Mouse (Mus musculus) embryonic fibroblast, embryonic 13.5 days (primary cell): ENCODE measurements at regions not wholly inside any gene's neighbourhood (a gene's known extent, or its start where the extent isn't known, plus 50 kb on each side); places are given as distances from the start of the nearest gene placed in this dataset.

Source experiments
- H3K27ac ChIP-seq: 2 replicates; pipeline ENCODE4 v1.5.1; 2012; ENCODE audit warnings: low read length, control low read depth, inconsistent platforms; ENCODE audit not compliant: insufficient read depth
- H3K4me1 ChIP-seq: 2 replicates; pipeline ENCODE4 v1.6.1; 2011; ENCODE audit warnings: low read length; ENCODE audit not compliant: control insufficient read depth, insufficient read depth
- H3K4me3 ChIP-seq: 2 replicates; pipeline ENCODE4 v1.5.1; 2011; ENCODE audit warnings: mild to moderate bottlenecking, control low read depth, low read length; ENCODE audit not compliant: insufficient read depth
- CTCF ChIP-seq: IDR thresholded peaks from 2 replicates; pipeline ENCODE4 v1.5.1; 2011; ENCODE audit warnings: mild to moderate bottlenecking, control low read depth, low read length, moderate library complexity, borderline replicate concordance; ENCODE audit not compliant: insufficient read depth
- POLR2A ChIP-seq: IDR thresholded peaks from 2 replicates; pipeline ENCODE4 v1.6.1; 2011; ENCODE audit warnings: low read depth, mild to moderate bottlenecking, control low read depth, low read length, moderate library complexity

GRCm38 (mm10) chr7:94504748-94505147 lies 1425.1 kb downstream of the Fam181b start:
- Histone ChIP-seq H3K27ac (no peak overlapping the region), H3K4me3 (no peak overlapping the region), H3K4me1 (no peaks in the 10 kb centered on the region)
- TF ChIP-seq POLR2A (no peak), CTCF (no peak)

- TF ChIP-seq POLR2A (no peak), CTCF (no peak)
- no peak overlapping the region for H3K27ac ChIP-seq
- no peaks in the 10 kb centered on the region for H3K4me1 ChIP-seq
- no peak overlapping the region for H3K4me3 ChIP-seq
These were observed 1437.3 kb downstream of the Fam181b start for GRCm38 (mm10) chr7:94517002-94517401.

DNA sequence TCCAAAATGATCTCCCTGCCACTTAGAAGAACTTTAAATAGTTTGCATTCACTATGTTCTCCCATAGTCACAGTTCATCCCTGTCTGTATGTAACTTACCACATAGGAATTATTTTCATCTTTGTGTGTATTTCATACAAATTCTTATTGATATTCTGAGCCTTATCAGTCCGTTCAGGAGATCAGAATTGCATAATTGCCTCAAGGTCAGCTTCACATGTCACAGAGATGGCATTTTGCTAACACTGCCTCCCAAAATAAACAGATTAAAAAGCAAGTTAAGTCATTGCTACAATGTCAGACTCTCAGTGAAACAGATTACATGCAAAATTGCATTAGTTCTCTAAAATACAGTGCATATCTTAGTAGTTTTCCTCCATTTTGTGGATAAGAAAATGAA lies 1452.9 kb downstream of the Fam181b start:
- no peak for TF ChIP-seq CTCF
- TF ChIP-seq POLR2A = no peak
- H3K27ac ChIP-seq = no peak overlapping the region
- no peak overlapping the region for H3K4me3 ChIP-seq
- no peaks in the 10 kb centered on the region for H3K4me1 ChIP-seq

DNA sequence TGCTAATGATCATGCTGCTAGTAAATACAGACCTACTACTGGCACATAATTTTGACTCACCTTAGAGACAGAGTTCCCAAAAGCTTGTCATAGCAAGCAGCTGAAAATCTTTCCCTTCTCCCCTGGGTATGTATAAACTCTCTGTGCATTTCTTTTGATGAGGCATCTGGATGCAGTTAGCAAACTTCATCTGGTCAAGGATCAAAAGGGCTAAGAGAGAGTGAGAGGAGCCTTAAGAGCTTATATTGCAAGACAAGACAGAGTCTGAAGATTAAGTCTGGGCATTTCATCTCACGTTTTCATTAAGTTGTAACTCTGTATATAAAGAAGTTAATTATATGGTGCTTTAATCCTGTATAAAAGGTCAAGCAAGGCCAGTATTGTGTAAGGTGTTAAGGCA lies 1468.7 kb downstream of the Fam181b start:
- H3K27ac ChIP-seq = no peak overlapping the region
- no peak for TF ChIP-seq CTCF
- no peak for TF ChIP-seq POLR2A
- no peak overlapping the region for H3K4me3 ChIP-seq
- no peaks in the 10 kb centered on the region for H3K4me1 ChIP-seq

GRCm38 (mm10) chr7:94581475-94581874 lies 1501.8 kb downstream of the Fam181b start:
- TF ChIP-seq CTCF (no peak), POLR2A (no peak)
- Histone ChIP-seq H3K4me3 (no peak overlapping the region), H3K27ac (no peak overlapping the region), H3K4me1 (no peaks in the 10 kb centered on the region)

DNA sequence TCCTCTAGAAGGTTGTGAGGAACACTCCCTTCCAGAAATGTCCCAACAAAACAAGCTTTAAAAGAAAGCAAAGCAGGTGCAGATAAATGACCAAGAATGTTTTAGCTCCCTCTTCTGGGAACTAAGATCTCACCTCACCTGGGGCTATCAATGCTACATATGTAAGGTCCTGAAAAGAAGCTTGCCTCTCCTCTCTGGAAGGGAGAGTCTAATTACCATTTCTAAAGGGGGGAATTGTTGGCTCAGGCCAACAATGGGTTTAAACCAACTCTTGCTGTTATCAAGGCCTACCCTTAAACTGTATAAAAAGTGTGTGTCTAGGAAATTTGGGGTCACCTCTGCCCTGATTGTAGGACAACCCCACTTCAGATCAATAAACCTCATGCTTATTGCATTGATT lies 1508.1 kb downstream of the Fam181b start:
- Histone ChIP-seq H3K27ac (no peak overlapping the region), H3K4me1 (no peaks in the 10 kb centered on the region), H3K4me3 (no peak overlapping the region)
- no peak for TF ChIP-seq POLR2A
- no peak for TF ChIP-seq CTCF

- no peak for TF ChIP-seq CTCF
- no peak for TF ChIP-seq POLR2A
- Histone ChIP-seq H3K4me1 (no peaks in the 10 kb centered on the region), H3K27ac (no peak overlapping the region), H3K4me3 (no peak overlapping the region)
These were observed 1515.0 kb downstream of the Fam181b start for GRCm38 (mm10) chr7:94594643-94595042.

DNA sequence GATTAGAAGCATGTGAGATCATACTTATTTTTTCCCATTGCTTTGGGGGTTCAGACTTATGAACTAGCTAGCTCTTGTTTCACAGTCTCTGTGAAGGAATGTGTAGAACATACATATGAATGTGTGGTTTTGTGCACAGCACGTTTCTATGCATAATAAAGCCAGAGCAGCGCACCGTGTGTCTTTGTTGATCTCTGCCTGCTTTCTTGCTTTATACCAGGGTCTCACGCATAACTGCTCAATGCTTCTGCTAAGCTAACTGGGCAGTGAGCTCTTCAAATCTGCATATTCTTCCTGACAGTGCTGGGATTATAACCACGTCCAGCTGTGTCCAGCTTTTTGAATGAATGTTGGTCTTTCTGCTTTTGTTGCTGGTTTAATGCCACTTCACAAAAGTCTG lies 1539.3 kb downstream of the Fam181b start:
- no peaks in the 10 kb centered on the region for H3K4me1 ChIP-seq
- H3K4me3 ChIP-seq = no peak overlapping the region
- no peak overlapping the region for H3K27ac ChIP-seq
- TF ChIP-seq POLR2A (no peak), CTCF (no peak)

DNA sequence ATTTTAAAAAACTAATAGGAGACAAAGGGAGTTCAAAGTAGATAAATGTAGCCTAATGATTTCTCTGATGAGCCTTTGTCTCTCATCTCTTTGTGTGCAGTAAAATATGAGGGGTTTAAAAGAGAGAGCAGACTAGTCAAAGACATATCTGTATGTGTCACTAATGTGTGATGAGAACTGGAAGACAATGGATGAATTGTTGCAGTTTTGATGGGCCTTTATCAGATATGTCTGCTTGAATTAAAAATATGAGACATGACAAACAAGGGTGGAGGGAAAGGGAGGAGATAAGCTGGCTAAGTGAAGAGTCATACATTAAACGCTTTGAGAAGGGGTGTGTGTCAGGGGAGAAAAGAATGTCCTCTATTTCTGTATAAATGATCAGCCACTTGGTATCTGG lies 1544.9 kb downstream of the Fam181b start:
- Histone ChIP-seq H3K4me1 (no peaks in the 10 kb centered on the region), H3K27ac (no peak overlapping the region), H3K4me3 (no peak overlapping the region)
- TF ChIP-seq CTCF = no peak
- no peak for TF ChIP-seq POLR2A

GRCm38 (mm10) chr7:94637367-94638023 lies 1533.6 kb upstream of the Tenm4 start:
- Histone ChIP-seq H3K4me1 (no peaks in the 10 kb centered on the region), H3K4me3 (no peak overlapping the region), H3K27ac (no peak overlapping the region)
- no peak for TF ChIP-seq CTCF
- TF ChIP-seq POLR2A = no peak
